Mouse (Mus musculus): ENCODE measurements around the gene Muc16. TPM values are rescaled to one million over a fixed set of nuclear protein-coding genes. Genes with fewer than 3 reads are reported as not detected.

Gene Muc16
- polyA plus RNA-seq (2012; rRNA removed): 1.7 and 2.8 TPM in 2 replicates

DNA sequence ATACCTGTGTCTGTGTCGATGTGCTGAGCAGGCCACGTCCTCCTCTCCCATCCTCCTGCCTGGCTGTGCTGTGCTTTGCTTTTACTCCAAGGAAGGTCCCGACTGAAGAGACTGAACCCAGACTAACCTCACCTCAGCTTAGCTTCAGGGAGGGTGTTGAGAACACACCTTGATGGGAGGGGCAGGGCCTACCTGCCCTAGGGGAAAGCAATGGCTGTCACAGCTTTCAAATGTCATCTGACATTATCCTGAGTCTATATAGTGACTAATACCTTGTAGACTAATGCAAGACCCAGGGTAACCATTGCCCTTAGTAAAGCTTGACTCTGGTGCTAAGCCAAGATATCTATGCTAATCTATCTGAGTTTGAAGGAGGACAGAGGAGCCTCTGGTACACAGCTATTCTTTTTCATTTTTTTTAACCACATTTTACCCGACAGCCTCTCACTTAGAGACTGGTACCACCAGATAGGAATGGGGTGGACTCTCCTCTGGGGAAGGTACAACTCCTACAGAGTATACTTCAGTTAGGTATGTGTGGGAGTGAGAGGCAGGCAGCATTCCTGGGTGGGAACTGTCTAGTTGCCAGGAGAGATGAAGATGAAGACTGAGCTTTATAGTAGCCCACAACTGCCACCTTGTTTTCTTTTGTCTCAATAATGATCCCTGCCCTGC lies at the start of gene Muc16:
Gene Muc16, minus strand, starts transcription at position 51 of the 675 bp plus-strand sequence.
- no peak for DNase-seq (ENCODE audit: low read depth)

DNA sequence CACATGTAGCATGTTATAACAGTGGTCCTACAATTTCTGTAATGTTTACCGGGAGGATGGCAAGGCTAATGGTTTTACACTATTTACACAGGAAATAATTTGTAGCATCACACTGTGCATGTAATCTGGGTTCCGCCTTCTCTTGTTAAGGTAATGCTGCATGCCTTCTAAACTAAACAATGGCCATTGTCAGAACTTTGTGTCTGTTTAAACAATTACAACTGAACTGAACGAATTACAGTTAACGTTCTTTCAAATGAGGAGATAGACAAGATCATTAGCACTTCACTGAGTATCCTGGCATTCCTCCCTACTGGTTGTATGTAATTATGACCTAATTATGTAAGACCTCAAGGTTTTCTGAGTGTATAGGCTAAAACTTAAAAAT lies 48.4 kb upstream of the Muc16 start:
- no peak for DNase-seq (ENCODE audit: low read depth)

- DNase-seq (ENCODE audit: low read depth): no peak
Measured at GRCm38 (mm10) chr9:18721931-18722711, 47.8 kb upstream of the Muc16 start.

- no peak for DNase-seq (ENCODE audit: low read depth)
Measured at GRCm38 (mm10) chr9:18721011-18721410, 46.7 kb upstream of the Muc16 start.

DNA sequence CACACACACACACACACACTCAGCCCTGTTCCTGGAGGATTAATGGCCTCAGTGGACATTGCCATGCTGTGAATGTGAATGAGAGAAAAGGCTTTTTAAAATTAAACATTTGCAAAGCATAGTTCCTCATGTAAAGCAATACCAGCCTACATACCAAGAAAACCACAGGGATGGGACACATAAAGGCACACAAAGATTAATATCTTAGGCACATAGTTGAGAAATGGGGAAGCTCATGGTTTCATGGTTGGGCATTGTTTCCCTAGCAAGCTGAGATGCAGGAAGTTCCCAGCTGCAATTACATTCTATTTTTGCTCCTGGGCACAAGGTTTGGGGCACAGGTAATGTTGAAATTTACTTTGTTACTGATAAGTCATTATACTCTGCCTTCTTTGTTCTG lies 31.3 kb upstream of the Muc16 start:
- no peak for DNase-seq (ENCODE audit: low read depth)

DNA sequence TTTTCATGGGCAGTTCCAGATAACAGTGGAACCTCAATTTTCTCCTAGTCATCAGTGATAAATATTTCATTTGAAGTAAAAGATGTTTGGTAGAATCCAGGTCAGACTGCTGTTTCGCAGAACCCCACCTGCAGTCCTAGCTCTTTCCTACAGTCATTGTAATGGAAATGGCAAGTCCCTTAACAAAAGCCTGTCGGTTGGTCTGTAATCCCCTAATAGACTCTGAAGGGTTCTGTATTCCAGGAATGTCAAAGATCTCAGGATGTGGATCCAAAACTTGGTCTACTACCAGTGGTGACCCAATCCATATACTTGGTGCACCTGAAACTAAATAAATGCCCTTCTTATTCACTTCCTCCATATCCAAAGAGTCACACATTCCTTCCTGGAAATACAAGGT lies 76.0 kb downstream of the Muc16 start:
- DNase-seq (ENCODE audit: low read depth): no peak

DNA sequence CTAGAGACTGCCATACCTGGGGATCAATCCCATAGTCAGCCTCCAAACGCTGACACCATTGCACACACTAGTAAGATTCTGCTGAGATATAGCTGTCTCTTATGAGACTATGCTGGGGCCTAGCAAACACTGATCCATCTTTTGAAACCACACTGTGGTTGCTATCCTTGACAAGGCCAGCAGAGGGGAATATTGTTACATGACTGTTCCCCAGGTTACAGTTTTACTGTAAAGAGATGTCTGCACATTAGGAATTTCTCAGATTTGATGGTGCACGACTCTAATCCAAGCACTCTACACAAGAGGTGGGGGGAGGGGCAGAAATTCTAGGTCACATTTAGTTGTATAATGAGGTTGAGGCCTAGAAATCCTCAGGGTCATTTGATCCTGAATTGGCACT lies 166.2 kb downstream of the Muc16 start:
- no peak for DNase-seq (ENCODE audit: low read depth)

- DNase-seq (ENCODE audit: low read depth): no peak
Measured at GRCm38 (mm10) chr9:18478168-18478567, 196.2 kb downstream of the Muc16 start, which contains the start of the genes Zfp558 and Mbd3l1. TSS of gene Zfp558 (minus strand) at chr9:18478268. TSS of gene Mbd3l1 (plus strand) at chr9:18478359.

DNA sequence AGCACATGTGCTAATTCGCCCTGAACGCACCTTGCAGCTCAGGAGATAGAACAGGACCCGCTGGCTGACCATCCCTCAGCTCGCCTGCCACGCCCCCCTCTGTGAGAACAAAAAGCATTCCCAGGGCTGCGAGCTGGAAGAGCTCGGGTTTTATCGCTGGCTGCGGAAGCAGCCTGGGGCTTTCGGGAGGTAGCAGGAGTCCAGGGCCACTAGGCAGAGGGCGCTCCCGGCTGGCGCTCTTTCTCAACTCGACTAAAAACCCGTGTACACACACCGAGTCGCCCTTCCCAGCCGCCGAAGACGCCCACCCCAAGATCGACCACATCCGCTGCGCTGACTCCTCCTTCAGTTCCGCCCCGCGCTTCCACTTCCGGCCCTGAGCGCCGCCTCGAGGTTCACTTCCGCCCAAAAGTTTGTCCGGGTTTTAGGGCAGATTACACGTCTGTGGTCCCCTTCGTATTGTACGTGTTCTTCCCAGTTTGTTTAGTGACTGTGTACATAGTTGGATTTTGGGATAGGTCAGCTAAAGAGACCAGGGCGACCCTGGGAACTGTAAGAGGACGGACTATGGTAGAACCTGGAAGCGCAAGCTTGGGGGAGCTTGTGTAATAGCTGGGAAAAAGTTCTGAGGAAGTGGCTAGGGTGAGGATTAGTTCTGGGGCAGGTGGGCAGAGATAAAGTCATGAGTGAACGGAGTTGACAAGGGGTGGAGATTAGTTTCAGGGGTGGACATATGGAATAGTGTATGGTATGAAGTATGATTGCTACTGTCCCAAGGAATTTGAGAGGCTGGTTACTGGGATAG lies 200.8 kb downstream of the Muc16 start:
- DNase-seq (ENCODE audit: low read depth): peak; percentile 22

DNA sequence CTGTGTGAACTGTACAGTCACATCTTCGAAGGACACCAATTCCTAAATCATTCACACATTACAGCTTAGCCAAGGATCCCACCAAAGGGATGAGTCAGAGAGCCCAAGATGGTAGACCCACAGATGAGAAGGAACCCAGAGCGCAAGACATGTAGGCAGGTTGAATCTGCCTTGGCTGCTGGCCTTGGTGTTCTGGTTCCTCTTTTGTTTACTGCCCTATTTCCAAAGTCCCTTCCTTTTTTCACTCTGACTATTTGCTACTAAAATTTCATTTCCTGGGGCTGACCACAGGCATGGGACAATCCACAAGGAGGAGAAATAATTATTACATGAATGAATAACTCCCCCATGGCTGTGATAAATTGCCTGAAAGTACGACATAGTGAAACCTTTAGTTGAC lies 206.3 kb downstream of the Muc16 start:
- no peak for DNase-seq (ENCODE audit: low read depth)

DNA sequence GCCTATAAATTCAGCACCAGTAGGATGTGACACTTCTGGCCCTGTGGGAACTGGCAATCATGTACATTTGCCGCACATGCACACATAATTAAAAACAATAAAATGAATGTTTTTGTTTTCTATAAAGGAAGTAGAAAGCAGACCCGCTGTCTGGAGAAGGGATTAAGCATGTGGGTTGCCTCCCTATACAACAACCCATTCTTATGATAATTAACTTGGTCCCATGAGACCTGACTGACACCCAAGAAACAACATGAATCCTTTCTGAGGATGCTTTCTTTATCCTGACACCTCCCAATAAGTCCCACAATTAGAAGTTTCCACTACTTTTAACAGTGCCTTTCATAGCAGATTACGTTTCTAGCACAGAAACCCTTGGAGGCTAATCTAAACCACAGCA lies 207.0 kb downstream of the Muc16 start:
- no peak for DNase-seq (ENCODE audit: low read depth)

GRCm38 (mm10) chr9:18456520-18456919 lies 217.8 kb downstream of the Muc16 start:
- no peak for DNase-seq (ENCODE audit: low read depth)

Other genes with a start within 250 kb of the Muc16 start
- gene Mbd3l2, start 243.9 kb downstream of the Muc16 start, polyA plus RNA-seq (2012; rRNA removed): not detected in 2 replicates
- 0.37 and 0.81 TPM in 2 replicates for gene Zfp558, start 196.3 kb downstream of the Muc16 start, polyA plus RNA-seq (2012; rRNA removed)
- gene Mbd3l1, start 196.2 kb downstream of the Muc16 start, polyA plus RNA-seq (2012; rRNA removed): 0.18 TPM in 1 of 2 replicates, not detected in the other
- gene Olfr24, start 89.5 kb upstream of the Muc16 start, polyA plus RNA-seq (2012; rRNA removed): not detected in 2 replicates
- gene Olfr828, start 145.0 kb upstream of the Muc16 start, polyA plus RNA-seq (2012; rRNA removed): not detected in 2 replicates
- not detected in 2 replicates for gene Olfr829, start 180.4 kb upstream of the Muc16 start, polyA plus RNA-seq (2012; rRNA removed)
- not detected in 2 replicates for gene Olfr830, start 200.2 kb upstream of the Muc16 start, polyA plus RNA-seq (2012; rRNA removed)